Mouse (Mus musculus) lung, embryonic 15.5 days (tissue): ENCODE measurements around the gene Glp2r. TPM values are rescaled to one million over a fixed set of nuclear protein-coding genes. Genes with fewer than 3 reads are reported as not detected.

Source experiments
- ATAC-seq: fragments of 200-750 bp; cut with Nextera tagmentation; 2 replicates; pipeline ENCODE4 v1.8.0; 2017; ENCODE audit warnings: moderate number of reproducible peaks, borderline replicate concordance; ENCODE audit not compliant: low FRiP score, low TSS enrichment; ENCODE audit errors: extremely low read depth
- H3K27ac ChIP-seq: fragments of 300-500 bp; sonication (generic); 2 replicates; pipeline ENCODE4 v1.5.1; 2015; ENCODE audit warnings: moderate library complexity, mild to moderate bottlenecking, inconsistent platforms
- H3K27me3 ChIP-seq: fragments of 300-500 bp; sonication (generic); 2 replicates; pipeline ENCODE4 v1.6.1; 2015; ENCODE audit warnings: inconsistent platforms
- H3K36me3 ChIP-seq: fragments of 300-500 bp; sonication (generic); 2 replicates; pipeline ENCODE4 v1.6.1; 2015; ENCODE audit warnings: inconsistent platforms
- H3K4me1 ChIP-seq: fragments of 300-500 bp; sonication (generic); 2 replicates; pipeline ENCODE4 v1.6.1; 2015; ENCODE audit warnings: inconsistent platforms
- H3K4me2 ChIP-seq: fragments of 300-500 bp; sonication (generic); 2 replicates; pipeline ENCODE4 v1.6.1; 2015; ENCODE audit warnings: inconsistent platforms, mild to moderate bottlenecking, moderate library complexity
- H3K4me3 ChIP-seq: fragments of 300-500 bp; sonication (generic); 2 replicates; pipeline ENCODE4 v1.5.1; 2015; ENCODE audit warnings: mild to moderate bottlenecking, inconsistent platforms
- H3K9ac ChIP-seq: fragments of 300-500 bp; sonication (generic); 2 replicates; pipeline ENCODE4 v1.6.1; 2015; ENCODE audit warnings: inconsistent platforms
- H3K9me3 ChIP-seq: fragments of 300-500 bp; sonication (generic); 2 replicates; pipeline ENCODE4 v1.6.1; 2016; ENCODE audit warnings: inconsistent platforms
- WGBS: fragments of 180-500 bp; shearing (Covaris S2); methylation state at CpG from one replicate; pipeline ENCODE4 v1.1.7; 2015; 5-methylcytosine and 5-hydroxymethylcytosine counted together
- polyA plus RNA-seq: library from polyadenylated mRNA; unstranded; fragments of >200 nt; fragmentation: Nextera tagmentation; extraction: Ambion mirVana; gene quantifications from 2 replicates; pipeline ENCODE4 v1.2.1, GENCODE M21; 2015

Glp2r gene
- polyA plus RNA-seq, 1 experiment from 2014 or later = 0.37 TPM

GRCm38 (mm10) chr11:67655236-67655959 lies 115.6 kb downstream of the Glp2r start:
- Histone ChIP-seq H3K9me3 (no peaks in the 10 kb centered on the region), H3K27me3 (no peaks in the 10 kb centered on the region), H3K9ac (no peak overlapping the region), H3K4me1 (peaks cover 6% of the 10 kb centered on the region; the same call in 1 of the 2 replicates), H3K4me3 (no peak overlapping the region), H3K4me2 (no peak overlapping the region), H3K27ac (no peak overlapping the region), H3K36me3 (no peaks in the 10 kb centered on the region)
- no peak for ATAC-seq
- WGBS = 64% methylated on average over 17 of the region's 17 CpGs

- WGBS = 81% methylated on average over 4 of the region's 4 CpGs
- Histone ChIP-seq H3K9me3 (no peaks in the 10 kb centered on the region), H3K9ac (no peak overlapping the region), H3K4me3 (no peak overlapping the region), H3K36me3 (no peaks in the 10 kb centered on the region), H3K27me3 (no peaks in the 10 kb centered on the region), H3K27ac (no peak overlapping the region), H3K4me2 (no peak overlapping the region), H3K4me1 (peaks cover 6% of the 10 kb centered on the region; the same call in 1 of the 2 replicates)
- ATAC-seq = no peak
Measured at GRCm38 (mm10) chr11:67654514-67654913, 116.4 kb downstream of the Glp2r start.

GRCm38 (mm10) chr11:67653521-67654090 lies 117.3 kb downstream of the Glp2r start:
- no peak overlapping the region for H3K4me2 ChIP-seq
- no peak overlapping the region for H3K9ac ChIP-seq
- 76% methylated on average over 9 of the region's 9 CpGs for WGBS
- no peak overlapping the region for H3K27ac ChIP-seq
- no peaks in the 10 kb centered on the region for H3K36me3 ChIP-seq
- no peaks in the 10 kb centered on the region for H3K27me3 ChIP-seq
- ATAC-seq = no peak
- H3K9me3 ChIP-seq = no peaks in the 10 kb centered on the region
- no peak overlapping the region for H3K4me3 ChIP-seq
- H3K4me1 ChIP-seq = peaks cover 6% of the 10 kb centered on the region; the same call in 1 of the 2 replicates

- Histone ChIP-seq H3K36me3 (no peaks in the 10 kb centered on the region), H3K4me1 (peaks cover 6% of the 10 kb centered on the region; the same call in 1 of the 2 replicates), H3K27ac (no peak overlapping the region), H3K9ac (no peak overlapping the region), H3K4me3 (no peak overlapping the region), H3K9me3 (no peaks in the 10 kb centered on the region), H3K4me2 (no peak overlapping the region), H3K27me3 (no peaks in the 10 kb centered on the region)
- no peak for ATAC-seq
- 28% methylated on average over 6 of the region's 6 CpGs for WGBS
Measured at GRCm38 (mm10) chr11:67652893-67653255, 118.1 kb downstream of the Glp2r start.

- Histone ChIP-seq H3K4me1 (peaks cover 6% of the 10 kb centered on the region; the same call in 1 of the 2 replicates), H3K9ac (no peak overlapping the region), H3K9me3 (no peaks in the 10 kb centered on the region), H3K4me3 (no peak overlapping the region), H3K4me2 (no peak overlapping the region), H3K27ac (no peak overlapping the region), H3K27me3 (no peaks in the 10 kb centered on the region), H3K36me3 (no peaks in the 10 kb centered on the region)
- WGBS = 12% methylated on average over 14 of the region's 14 CpGs
- ATAC-seq = no peak
Measured at GRCm38 (mm10) chr11:67652194-67652892, 118.6 kb downstream of the Glp2r start.

- H3K4me1 ChIP-seq = peaks cover 6% of the 10 kb centered on the region; the same call in 1 of the 2 replicates
- no peaks in the 10 kb centered on the region for H3K36me3 ChIP-seq
- no peak overlapping the region for H3K27ac ChIP-seq
- no peaks in the 10 kb centered on the region for H3K9me3 ChIP-seq
- no peak for ATAC-seq
- no peak overlapping the region for H3K4me2 ChIP-seq
- H3K27me3 ChIP-seq = no peaks in the 10 kb centered on the region
- 68% methylated on average over 6 of the region's 6 CpGs for WGBS
- H3K9ac ChIP-seq = no peak overlapping the region
- H3K4me3 ChIP-seq = no peak overlapping the region
Measured at GRCm38 (mm10) chr11:67651731-67652130, 119.2 kb downstream of the Glp2r start.

- H3K36me3 ChIP-seq = no peaks in the 10 kb centered on the region
- no peak overlapping the region for H3K4me3 ChIP-seq
- no peaks in the 10 kb centered on the region for H3K27me3 ChIP-seq
- H3K9ac ChIP-seq = no peak overlapping the region
- no peak overlapping the region for H3K4me2 ChIP-seq
- H3K4me1 ChIP-seq = peaks cover 6% of the 10 kb centered on the region; the same call in 1 of the 2 replicates
- no peak overlapping the region for H3K27ac ChIP-seq
- no peak for ATAC-seq
- no peaks in the 10 kb centered on the region for H3K9me3 ChIP-seq
- 50% methylated on average over 10 of the region's 10 CpGs for WGBS
Measured at GRCm38 (mm10) chr11:67649971-67650707, 120.8 kb downstream of the Glp2r start.

- Histone ChIP-seq H3K4me2 (no peak overlapping the region), H3K27ac (no peak overlapping the region), H3K4me1 (peaks cover 6% of the 10 kb centered on the region; the same call in 1 of the 2 replicates), H3K9me3 (no peaks in the 10 kb centered on the region), H3K27me3 (no peaks in the 10 kb centered on the region), H3K4me3 (no peak overlapping the region), H3K9ac (no peak overlapping the region), H3K36me3 (no peaks in the 10 kb centered on the region)
- no peak for ATAC-seq
- whole genome bisulfite sequencing = 72% methylated on average over 11 of the region's 11 CpGs
Measured at GRCm38 (mm10) chr11:67648651-67649407, 122.1 kb downstream of the Glp2r start.

GRCm38 (mm10) chr11:67647745-67648144 lies 123.2 kb downstream of the Glp2r start:
- 30% methylated on average over 5 of the region's 5 CpGs for whole genome bisulfite sequencing
- ATAC-seq = no peak
- no peak overlapping the region for H3K27ac ChIP-seq

GRCm38 (mm10) chr11:67644632-67645149 lies 126.3 kb downstream of the Glp2r start:
- Histone ChIP-seq H3K9ac (no peak overlapping the region), H3K9me3 (no peaks in the 10 kb centered on the region), H3K27me3 (no peaks in the 10 kb centered on the region), H3K4me1 (no peaks in the 10 kb centered on the region), H3K4me3 (no peak overlapping the region), H3K27ac (no peak overlapping the region), H3K4me2 (no peak overlapping the region), H3K36me3 (no peaks in the 10 kb centered on the region)
- ATAC-seq = no peak
- WGBS = 69% methylated on average over 6 of the region's 6 CpGs

More at GRCm38 (mm10) chr11:67647745-67648144, 123.2 kb downstream of the Glp2r start:
- Histone ChIP-seq H3K27me3 (no peaks in the 10 kb centered on the region), H3K4me3 (no peak overlapping the region), H3K9me3 (no peaks in the 10 kb centered on the region), H3K4me2 (no peak overlapping the region), H3K4me1 (peaks cover 3% of the 10 kb centered on the region; the same call in 1 of the 2 replicates), H3K9ac (no peak overlapping the region), H3K36me3 (no peaks in the 10 kb centered on the region)

- no peak overlapping the region for H3K4me3 ChIP-seq
- H3K4me1 ChIP-seq = no peaks in the 10 kb centered on the region
- 79% methylated on average over 3 of the region's 3 CpGs for WGBS
- no peaks in the 10 kb centered on the region for H3K27me3 ChIP-seq
- H3K4me2 ChIP-seq = no peak overlapping the region
- ATAC-seq = no peak
- no peaks in the 10 kb centered on the region for H3K36me3 ChIP-seq
- H3K9ac ChIP-seq = no peak overlapping the region
- no peak overlapping the region for H3K27ac ChIP-seq
- no peaks in the 10 kb centered on the region for H3K9me3 ChIP-seq
Measured at GRCm38 (mm10) chr11:67643465-67643864, 127.5 kb downstream of the Glp2r start.
